Mouse (Mus musculus): Measurements from ENCODE around the gene Bpnt1. TPM values are rescaled to one million over a fixed set of nuclear protein-coding genes. Genes with fewer than 3 reads are reported as not detected.

Bpnt1 gene
- polyA plus RNA-seq (2014; fragmentation: Illumina TruSeq; extraction: RNeasy Lipid Tissue Mini Kit (QIAGEN cat#74804); ENCODE audit: low read depth, low replicate concordance) = 411 TPM

DNA sequence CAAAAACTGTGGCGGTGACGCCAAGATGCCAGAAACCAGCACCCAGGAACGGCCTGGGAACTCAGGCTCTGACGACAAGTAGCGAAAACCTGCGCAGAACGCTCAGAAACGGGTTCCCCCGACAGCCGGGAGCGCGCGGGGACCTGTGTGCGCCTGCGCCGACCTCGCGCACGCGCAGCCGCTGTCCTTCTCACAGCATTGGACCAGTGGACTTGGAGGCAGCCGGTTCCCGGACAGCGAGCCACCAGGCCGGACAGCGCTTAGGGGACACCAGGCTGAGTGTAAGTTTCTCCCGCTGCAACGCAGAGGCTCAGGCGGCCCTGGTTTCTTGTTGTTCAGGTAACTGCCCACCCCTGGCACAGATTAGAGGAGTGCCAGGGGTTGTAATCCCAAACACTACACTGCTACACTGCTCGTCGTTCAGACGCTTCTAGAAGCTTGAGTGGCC lies at the start of gene Bpnt1:
Gene Bpnt1, plus strand, starts transcription at position 167 of the 448 bp plus-strand sequence.

GRCm38 (mm10) chr1:185328721-185329610 lies 3.0 kb upstream of the Bpnt1 start, which contains the start of gene Iars2:
TSS of gene Iars2 (minus strand) at chr1:185329396.

DNA sequence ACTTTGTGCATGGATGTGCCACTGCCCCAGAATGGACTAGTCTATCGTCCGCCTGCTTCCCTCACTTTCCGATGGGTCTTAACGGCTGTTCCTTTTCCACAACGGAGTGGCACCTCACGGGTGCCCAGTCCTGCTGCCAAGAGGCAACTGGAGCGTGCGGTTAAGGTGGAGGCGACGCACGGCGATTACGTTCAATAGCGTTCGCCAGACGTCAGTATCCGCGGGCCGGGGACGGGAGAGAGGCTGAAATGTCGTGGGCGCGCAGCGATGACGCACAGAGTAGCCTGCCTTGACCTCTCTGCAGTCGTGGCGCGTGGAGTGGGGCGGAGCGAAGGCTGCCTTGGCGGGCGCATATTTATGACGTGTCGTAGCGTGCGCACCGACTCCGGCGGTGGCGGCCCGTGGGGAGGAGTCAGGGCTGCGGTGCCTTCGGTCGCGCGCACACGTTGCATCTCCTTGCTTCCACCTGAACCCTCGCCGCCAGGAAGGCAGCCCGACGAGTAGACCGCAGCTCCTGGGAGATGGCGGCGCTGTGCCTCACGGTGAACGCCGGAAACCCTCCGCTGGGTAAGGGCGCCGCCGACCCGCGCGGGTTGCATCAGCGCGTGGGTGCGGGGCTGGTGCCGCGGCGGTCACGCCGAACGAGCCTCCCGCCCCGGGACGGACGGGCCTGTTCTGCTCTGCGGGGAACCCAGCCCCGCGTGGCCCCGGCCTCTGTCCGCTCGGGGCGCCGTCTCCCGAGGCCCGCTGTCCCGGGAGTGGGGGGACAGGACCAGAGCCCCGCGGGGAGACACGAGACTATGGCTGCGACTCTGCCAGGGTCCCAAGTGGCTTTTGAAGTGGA lies 30.9 kb downstream of the Bpnt1 start, which contains the start of gene Eprs:
Gene Eprs, plus strand, starts transcription at position 368 of the 844 bp plus-strand sequence.

Other genes with a start within 250 kb of the Bpnt1 start
- gene Rab3gap2, start 128.0 kb upstream of the Bpnt1 start, polyA plus RNA-seq (2014; fragmentation: Illumina TruSeq; extraction: RNeasy Lipid Tissue Mini Kit (QIAGEN cat#74804); ENCODE audit: low read depth, low replicate concordance) = 11.3 TPM
- gene Iars2, start 2.8 kb upstream of the Bpnt1 start, polyA plus RNA-seq (2014; fragmentation: Illumina TruSeq; extraction: RNeasy Lipid Tissue Mini Kit (QIAGEN cat#74804); ENCODE audit: low read depth, low replicate concordance) = 37.4 TPM
- 59.7 TPM for gene Eprs, start 30.9 kb downstream of the Bpnt1 start, polyA plus RNA-seq (2014; fragmentation: Illumina TruSeq; extraction: RNeasy Lipid Tissue Mini Kit (QIAGEN cat#74804); ENCODE audit: low read depth, low replicate concordance)
- gene Slc30a10, start 122.7 kb downstream of the Bpnt1 start, polyA plus RNA-seq (2014; fragmentation: Illumina TruSeq; extraction: RNeasy Lipid Tissue Mini Kit (QIAGEN cat#74804); ENCODE audit: low read depth, low replicate concordance) = not detected

Data from kidney, adult 10 weeks (tissue).